Mouse (Mus musculus): ENCODE measurements at regions not wholly inside any gene's neighbourhood (a gene's known extent, or its start where the extent isn't known, plus 50 kb on each side); places are given as distances from the start of the nearest gene placed in this dataset.
"Not testable (repeated sequence)": the region's sequence is repeated elsewhere in the genome, so short reads cannot be mapped to it uniquely, and the experiment has no call there.

DNA sequence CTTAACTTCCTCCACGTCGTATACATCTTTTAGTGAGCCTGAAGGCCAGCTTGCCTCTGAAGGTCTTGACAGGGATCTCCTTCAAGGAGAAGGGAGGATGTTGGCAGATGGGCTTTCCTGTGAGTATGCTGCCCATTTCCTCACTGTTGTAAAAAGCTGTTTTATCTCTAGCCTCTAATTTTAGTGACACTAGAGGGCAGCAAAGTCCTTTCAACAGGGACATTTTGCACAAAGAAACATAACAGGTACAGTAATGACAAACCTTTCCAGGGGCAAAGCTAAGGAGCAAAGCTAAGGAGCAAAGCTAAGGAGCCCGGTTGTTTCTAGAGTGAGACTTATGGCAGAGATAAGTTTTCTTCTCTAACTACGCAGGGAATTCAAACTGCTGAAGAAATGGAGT is 59.0 kb upstream of the Kbtbd8 start:
- no peak for ATAC-seq

DNA sequence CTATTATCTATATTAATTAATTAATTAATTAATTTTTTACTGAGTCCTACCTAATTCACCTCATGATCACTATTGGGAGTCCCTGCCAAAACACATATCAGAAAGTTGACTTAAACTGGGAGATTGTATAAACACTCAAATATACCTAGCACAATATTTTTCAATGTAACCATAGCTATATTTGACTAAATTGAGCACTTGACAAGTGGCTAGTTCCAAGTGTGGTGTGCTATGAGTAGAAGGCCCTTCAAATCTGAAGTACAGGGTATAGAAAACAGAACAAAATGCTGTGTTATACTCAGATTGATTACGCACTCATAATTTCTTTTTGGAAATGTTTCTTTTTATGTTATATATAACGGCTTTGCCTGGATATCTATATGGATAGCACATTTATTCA is 60.8 kb upstream of the Kbtbd8 start:
- no peak for ATAC-seq

DNA sequence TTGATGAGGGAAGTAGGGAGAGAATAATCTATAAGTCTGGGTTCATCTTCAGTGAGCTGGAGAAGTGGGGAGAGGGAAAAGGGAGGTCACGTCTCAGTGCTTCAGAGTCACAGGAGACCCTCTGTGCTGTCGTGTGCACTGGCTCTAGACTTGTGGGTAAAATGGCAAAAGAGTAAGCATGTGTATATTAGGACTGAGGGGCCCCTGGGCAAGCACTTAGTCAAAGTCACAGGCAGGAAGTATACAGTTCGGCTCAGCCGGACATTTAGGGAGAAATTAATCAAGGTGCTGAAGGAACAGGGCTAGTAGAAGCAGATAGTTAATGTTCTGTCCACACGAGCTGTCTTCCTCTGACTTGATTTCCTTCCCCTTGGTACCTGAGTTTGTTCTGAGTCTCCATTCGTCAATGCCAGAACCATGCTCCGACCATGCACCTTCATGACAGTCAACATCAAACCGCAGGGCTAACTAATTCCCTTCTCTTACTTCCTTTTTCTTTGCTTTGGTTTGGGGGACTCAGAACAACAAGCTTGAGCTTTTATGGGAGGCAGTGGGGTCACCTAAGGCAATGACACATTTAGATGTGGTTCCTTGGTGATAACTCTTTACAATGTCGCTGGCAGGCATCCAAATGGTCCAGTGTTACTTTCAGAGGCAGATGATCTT is 63.2 kb upstream of the Kbtbd8 start:
- no peak for ATAC-seq

DNA sequence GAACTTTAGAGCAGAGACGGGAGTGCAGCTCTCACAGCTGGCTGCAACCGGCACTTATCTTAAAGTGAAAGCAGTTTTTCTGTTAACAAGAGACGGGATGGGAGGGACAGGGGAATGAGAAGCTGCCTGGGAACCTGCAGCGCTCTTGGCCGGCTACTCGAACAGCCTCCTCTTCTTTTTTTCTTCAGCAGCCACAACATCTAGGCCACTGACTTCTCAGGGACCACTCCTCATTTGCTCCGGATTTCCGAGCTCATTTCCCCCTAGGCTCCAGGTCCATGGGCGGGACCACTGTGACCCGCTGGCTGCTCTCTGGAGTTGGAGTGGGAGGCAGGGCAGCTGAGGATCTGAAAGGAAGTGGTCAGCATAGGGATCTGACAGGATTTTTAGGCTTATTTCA is 75.7 kb upstream of the Kbtbd8 start:
- ATAC-seq: not testable (repeated sequence)

DNA sequence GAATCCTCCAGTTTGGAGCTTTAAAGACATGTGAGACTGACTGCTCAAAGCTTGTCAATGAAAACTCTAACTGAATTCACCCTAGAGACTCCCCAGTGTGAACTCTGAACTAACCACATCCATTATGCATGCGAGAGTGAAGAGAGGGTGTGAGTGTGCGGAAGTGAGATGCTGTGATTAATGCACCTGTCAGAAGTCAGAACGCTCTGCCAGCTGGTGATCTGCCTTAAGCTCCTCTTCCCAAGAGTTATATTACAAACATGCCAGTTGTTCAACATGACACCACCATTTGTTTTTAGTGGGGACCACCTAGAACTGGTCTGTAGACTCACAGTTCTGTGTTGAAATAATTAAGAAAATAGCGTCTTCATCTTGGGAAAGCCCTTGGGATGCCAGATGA is 92.8 kb upstream of the Kbtbd8 start:
- no peak for ATAC-seq

DNA sequence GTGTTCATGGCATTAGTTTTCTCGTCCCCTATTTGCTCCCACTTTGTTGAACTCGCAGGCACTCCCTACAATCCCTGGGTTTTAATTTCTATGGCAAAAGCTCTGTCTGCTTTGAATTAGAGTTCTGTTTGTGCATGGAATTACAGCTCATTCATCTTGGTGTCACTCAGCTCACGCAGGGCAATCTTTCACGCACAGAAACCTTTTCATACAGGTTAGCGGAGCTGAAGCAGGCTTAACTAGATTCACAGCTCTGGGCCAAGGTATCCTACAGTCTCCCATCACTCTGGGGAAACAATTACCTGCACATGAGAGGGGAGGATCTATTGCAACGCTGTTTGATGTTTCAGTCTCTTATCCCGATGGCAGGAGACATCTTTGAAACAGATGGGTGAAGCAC is 95.3 kb upstream of the Kbtbd8 start:
- ATAC-seq: no peak

DNA sequence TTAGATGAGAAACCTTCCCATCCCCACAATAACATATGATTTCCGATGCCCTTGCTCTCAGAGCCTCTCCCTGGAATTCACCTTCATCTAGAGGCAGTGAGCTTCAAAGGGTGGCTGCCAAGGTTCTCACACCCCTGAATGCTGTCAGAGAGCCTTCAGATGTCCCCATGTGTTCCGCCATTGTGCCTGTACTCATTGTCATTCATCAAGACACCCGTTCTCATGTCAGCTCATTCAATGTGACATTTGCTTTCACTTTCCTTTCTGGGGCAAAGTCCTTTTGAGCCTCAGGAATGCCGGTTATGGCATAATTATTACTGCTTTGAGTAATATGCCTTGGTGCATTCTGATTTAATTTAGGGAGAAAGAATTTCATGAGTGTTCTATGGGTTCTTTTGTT is 99.1 kb upstream of the Kbtbd8 start:
- ATAC-seq: peak; percentile 45

DNA sequence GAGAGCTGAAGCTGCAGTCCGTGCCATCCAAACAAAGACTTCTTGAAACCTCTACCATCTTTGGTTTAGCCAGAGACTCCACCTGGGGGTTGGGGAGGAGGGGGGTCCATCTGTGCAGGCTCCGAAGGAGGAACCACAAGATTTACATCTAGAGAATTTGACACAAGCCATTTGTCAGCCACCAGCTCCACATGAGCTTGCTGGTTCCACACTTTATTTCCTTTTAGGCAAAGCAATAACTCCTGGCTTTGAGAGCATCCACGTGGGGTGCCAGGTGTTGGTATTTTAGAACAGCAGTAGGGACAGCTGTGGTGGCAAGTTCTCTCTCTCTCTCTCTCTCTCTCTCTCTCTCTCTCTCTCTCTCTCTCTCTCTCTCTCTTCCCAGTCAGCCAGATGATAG is 99.6 kb upstream of the Kbtbd8 start:
- ATAC-seq: no peak

DNA sequence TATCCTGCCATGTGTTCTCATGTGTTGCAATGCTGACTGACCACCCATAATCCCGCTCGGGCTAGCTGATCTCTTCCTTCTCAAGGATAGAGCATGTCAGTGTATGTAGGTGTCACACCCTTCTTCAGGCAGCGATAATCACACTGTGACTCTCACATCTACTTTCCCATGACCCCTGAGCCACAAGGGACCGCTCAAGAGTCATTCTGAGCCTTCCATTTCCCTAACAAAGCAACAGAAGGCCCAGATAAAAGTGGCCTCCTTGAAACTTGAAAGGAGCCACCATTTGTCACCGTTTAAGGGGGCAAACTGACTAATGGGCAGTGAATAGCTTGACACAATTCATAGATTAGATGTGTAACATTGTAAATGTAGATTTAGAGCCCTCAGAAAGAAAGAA is 103.9 kb upstream of the Kbtbd8 start:
- ATAC-seq: no peak

DNA sequence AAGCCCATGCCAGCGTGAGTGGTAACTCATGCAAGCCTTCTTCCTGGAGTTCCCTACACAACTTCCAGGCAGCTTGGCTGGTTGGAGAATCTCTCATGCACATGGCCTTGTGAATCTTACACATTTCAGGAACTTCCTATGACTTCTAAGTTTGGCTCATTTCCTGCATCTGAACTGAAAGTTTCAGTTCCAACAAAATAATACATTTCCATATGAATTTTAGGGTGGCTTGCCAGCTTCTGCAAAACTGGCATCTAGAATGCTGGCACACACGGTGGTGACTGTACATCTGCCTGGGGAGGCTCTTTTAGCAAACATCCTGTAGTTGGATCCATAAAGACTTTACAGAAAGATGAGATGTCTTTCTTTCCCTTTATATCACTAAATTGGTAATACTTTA is 110.6 kb upstream of the Kbtbd8 start:
- no peak for ATAC-seq

DNA sequence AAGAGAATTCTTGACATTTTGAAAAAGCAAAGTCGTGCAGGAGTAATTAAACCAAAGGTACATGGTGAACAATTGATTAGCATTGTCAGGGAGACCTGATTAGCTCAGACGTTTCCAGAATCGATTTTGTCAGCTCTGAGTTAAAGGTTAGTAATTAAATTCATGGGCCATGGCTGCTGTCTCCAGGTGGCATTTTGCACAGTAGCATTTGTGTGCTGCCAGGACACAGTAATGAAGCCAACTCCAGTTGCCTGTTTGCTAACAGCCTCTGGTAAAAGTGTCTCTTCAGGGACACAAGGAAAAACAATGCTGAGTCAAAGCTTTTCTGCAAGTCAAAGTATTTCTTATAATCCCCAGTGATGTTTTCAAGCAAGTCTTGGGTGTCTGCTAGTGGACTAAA is 113.3 kb upstream of the Kbtbd8 start:
- no peak for ATAC-seq

DNA sequence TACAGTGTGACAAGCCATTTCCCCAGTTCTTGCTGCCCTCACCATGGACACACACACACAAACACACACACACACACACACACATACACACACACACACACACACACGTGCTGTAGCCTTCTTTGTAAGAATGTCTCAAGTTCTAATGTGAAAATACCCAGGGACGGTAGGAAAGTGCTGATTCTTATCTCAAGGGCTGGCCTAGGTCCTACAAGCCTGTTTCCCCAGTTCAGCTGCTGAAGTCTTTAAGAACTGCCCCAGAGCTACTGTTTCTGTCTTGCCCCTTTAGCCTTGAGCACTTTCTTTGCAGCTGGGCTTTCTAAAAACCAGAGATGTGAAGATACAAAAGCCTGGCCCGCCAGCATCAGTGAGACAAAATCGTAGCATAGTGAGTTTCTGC is 117.5 kb upstream of the Kbtbd8 start:
- ATAC-seq: no peak

DNA sequence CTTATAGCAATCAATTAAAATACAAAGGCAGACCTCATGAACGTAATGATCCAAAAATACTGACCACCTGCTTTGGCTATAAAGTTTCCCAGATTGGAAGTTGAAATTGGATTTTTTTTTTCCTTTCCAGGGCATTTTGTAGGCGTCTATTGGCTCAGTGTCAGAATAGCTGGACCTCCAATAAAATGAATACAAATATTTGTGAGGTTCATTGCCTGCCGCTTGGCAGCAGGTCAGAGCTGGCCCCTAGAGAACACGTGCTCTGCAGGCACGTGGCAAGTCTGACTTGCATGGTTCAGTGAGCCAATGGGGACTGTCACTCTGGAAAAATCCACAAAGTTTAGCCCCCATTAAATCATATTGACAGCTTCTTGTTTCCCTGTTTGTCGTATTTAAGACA is 118.0 kb upstream of the Kbtbd8 start:
- ATAC-seq: no peak

DNA sequence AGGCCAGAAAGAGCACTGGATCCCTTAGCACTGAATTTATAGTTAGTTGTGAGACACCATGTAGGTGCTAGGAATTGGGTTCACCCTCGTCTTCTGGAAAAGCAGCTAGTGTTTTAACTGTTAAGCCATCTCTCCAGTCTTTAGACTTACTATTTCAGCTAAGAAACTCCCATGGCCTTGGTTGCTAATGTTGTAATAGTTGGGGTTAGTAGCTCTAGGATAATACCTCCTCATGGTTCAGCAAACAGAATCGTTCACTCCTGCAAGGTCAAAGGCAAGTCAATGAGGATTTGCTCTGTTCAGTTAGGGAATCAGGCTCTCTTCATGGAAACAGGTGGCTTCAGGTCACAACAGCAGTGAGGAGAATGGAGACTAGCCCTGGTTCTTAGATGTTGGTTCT is 118.7 kb upstream of the Kbtbd8 start:
- no peak for ATAC-seq

DNA sequence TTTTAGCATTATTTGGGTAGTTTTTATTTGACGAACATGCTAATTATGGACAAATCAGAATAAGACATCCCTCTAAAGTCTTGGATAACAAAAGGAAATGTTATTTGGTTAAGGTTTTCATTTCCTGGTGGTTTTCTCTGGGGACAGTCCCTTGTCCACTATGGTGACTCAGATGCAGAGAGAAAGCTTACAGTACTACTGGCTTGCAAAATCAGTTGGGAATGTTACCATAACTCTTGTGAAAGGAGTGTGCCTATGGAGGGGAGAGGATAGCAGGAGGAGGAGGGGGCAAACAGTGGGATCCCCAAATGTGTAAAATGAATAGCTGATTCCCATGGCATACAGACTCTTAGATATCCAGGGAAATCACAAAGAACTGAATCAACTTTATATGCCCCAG is 122.7 kb upstream of the Kbtbd8 start:
- no peak for ATAC-seq

DNA sequence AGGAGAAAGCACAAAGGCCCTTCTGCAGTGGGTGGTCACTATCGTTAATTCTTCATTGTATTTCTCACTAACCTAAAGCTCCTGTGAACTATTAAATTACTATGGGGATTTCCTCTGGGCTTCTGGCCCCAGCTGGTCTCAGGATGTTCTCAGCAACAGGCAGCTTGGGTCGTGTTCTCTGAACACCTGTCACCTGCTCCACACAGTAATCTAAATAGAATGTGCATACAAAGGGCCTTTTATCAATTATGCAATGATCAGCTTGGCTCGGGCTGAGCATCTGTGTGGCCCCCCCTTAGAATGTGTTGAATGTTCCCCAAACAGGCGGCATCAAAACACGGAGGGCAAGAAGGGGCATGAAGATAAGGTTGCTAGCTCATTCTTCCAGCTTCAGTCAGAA is 129.6 kb upstream of the Kbtbd8 start:
- ATAC-seq: no peak

DNA sequence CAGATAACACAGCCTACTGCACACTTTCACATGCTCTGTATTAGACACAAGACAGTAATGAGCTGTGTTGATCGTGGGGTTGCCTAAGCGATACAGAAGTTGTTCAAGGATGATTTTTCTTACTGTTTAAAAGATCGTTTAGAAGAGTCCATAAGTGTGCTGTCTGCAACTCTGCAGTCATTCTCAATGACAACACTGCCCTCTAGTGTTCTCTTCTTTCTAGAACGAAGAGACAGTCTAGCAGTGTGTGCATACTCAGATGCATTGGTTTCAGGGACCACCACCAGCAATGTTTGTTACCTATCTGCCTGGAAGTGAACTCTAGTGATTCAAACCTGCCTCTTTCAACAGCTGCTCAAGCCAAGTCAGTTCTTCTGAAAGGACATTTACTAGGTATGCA is 130.7 kb upstream of the Kbtbd8 start:
- peak; percentile 64 for ATAC-seq

DNA sequence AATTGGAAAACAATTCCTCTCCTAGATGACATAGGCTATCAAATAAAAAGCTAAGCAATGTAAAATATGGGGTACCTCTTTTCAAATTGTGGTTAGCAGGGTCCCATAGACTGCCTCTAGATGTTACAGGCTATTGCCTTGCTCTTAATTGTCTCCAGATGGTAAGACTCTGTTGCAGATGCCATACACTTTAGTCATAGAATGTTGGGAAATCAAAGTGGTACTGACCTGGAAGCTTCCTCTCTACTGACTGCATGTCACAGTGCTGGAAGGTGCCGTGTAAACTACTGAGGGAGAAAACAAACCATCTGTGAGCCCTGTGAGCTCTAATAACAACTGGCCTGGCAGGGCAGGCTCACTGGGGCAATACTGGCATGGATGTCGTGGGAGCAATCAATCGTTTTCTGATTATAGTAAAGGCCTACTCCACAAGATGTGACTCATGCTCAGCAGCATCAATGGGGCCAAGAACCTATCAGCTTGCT is 132.6 kb upstream of the Kbtbd8 start:
- ATAC-seq: no peak

DNA sequence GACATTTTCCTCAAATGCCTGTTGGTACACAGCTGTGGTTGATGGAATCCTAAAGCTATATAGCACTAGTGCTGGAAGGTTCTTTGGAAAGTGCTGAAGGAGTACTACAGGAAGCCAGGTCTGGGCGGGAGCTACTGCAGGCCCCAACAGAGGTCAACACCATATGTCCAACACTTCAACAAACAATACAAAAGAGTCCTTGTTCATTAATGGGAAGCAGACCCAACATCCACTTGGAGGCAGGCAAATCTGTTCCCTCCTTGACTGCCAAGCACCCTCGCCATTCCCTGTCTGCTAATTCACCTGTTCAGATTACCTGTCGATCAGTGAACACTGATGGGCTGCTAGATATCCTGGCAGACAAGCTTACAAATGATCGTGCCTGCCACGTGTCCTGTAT is 148.4 kb upstream of the Kbtbd8 start:
- ATAC-seq: no peak

DNA sequence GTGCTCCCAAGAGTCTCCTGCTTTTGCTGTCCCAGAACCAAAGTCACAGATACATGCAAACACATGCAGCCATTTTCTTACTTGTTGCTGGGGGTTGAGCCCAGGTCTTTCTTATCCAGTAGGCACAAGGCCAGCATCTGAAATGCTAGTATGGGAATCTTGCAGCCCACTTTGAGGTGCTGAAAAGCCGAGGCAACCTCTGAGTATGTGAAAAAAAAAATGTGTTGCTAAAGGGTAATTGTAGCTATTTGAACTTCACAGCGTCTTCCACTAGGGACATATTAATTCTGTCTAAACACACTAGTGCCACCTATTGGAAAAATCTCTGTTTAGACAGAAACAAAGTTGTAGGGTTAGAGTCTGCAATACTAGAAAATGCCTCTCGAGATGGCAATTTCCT is 150.1 kb upstream of the Kbtbd8 start:
- ATAC-seq: peak; percentile 90

DNA sequence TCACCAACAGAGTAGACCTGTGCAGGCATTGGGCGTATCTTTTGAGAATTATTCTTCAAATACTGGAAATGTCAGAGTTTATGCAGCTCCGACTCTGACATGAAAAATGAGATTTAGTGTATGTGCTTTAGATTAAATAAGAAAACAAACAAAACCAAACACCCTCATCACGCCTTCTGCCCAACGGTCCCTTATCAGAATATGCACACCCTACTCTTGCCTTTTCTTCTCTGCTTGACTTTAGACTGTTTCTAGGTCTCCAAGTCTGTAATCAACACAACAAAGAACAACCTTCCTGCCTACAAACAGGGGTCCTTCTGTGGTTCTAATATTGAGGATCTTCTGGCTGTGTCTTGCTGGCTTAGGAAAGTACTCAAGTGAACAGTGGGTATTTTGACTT is 153.8 kb upstream of the Kbtbd8 start:
- ATAC-seq: no peak

DNA sequence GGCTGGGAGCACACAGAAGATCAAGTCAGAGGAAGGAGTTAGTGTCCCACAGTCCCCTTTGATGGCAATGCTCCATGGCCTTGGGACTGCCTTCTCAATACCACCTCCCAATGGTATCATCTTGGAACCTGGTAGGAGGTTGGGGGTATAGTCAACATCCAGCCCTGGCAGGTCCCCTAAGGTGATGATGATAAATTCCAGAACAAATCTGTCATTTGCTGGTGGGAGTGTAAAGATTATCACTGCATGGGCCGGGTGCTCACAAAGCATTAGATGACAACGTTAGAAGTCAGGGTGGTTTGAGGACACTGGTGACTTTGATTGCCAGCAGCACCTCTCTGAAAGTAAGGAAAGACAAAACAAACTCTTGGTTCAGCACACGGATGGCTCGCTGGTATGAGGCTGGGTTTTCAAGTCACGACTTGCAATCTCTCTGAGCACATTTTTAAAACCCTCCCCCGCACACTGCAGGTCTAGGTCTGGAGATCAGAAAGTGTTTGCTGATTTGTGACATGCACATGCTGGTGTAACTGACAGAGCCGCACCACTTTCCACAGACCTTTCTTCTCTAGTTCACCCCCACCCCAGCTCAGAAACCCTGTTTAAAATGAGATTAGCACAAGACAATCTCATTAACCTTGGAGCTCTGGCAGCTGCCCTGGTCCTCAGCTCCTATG is 154.5 kb upstream of the Kbtbd8 start:
- no peak for ATAC-seq

DNA sequence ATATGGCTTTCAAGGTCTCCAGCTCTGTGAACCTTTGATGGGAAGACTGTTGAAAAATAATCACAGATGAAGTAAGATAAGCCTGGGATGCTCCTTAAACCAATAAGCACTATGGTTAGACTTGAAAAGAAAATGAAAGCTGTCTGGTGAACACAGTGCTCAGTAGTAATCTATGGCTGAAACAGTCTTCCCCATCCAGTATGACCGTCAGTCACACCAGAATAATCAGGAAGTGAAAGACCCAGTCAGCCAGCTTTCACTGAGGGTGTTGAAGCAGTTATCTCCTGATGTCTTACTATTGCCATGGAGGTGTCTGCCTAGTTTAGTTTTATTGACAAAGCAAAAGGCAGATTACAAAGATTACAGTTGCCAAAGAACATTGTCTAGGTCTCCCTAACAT is 155.2 kb upstream of the Kbtbd8 start:
- no peak for ATAC-seq

DNA sequence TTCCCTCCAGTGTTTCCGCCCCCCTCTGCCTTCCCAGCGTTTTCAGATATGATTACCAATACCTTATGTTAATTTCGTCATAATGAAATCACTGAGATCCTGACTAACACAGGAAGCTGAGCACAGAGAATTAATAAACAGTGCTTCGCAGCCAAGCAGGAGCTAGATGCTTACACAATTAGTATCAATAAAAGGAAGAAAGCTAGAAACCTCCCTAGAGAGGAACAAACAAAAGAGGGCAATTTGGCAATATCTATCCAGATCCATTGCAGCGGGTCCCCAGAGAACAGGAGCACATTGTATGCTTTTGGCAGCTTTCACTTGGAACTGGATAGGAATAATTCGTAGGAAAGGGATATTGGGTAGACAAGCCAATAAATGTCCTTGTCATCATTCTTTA is 159.1 kb upstream of the Kbtbd8 start:
- ATAC-seq: no peak

DNA sequence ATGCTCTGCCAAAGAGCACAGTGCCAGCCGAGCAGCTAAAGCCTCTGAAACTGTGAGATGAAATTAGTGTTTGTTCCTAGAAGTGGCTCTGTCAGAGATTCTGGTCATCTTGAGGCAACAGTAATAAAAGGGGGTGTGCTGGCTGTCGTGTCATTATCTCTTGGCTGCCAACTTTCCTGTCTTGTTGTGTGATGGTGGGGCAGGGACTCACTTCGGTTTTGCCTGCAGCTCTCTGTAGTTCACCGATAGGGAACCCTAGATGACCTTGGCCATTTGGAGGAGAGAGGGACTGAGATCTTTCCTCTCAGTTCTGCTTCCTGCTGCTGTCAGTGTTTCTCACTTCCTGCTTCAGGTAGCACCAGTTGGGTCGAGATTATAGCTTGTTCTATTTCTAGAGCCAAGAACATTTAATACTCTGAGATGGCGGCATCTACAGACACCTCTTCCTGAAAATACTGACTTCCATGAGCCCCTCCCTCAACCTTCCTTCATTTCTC is 159.8 kb upstream of the Kbtbd8 start:
- ATAC-seq: no peak
